Mouse (Mus musculus) heart, postnatal 0 days (tissue): ENCODE measurements around the gene Cdc42se1. TPM values are rescaled to one million over a fixed set of nuclear protein-coding genes. Genes with fewer than 3 reads are reported as not detected.
A peak's percentile ranks its signal among the peaks of the same experiment; 100 is the strongest.

Source experiments
- ATAC-seq: fragments of 200-750 bp; cut with Nextera tagmentation; 2 replicates; pipeline ENCODE4 v1.8.0; 2017; ENCODE audit warnings: low read depth, moderate number of reproducible peaks, moderate library complexity; ENCODE audit not compliant: insufficient read depth
- DNase-seq: peaks from one replicate; pipeline ENCODE4 v3.0.0-alpha.2; 2016; ENCODE audit warnings: low spot score
- H3K27ac ChIP-seq: fragments of 300-500 bp; sonication (generic); 2 replicates; pipeline ENCODE4 v1.5.1; 2014; ENCODE audit warnings: low read depth, mild to moderate bottlenecking
- H3K27me3 ChIP-seq: fragments of 300-500 bp; sonication (generic); 2 replicates; pipeline ENCODE4 v1.6.1; 2014; ENCODE audit warnings: low read length, mixed read lengths; ENCODE audit not compliant: control insufficient read depth, insufficient read depth
- H3K36me3 ChIP-seq: fragments of 300-500 bp; sonication (generic); replicated peaks from 2 replicates; pipeline ENCODE4 v1.6.1; 2014; ENCODE audit warnings: low read length, mixed read lengths; ENCODE audit not compliant: control insufficient read depth, insufficient read depth
- H3K4me1 ChIP-seq: fragments of 300-500 bp; sonication (generic); 2 replicates; pipeline ENCODE4 v1.6.1; 2014; ENCODE audit warnings: antibody characterized with exemption; ENCODE audit not compliant: control insufficient read depth, insufficient read depth
- H3K4me2 ChIP-seq: fragments of 300-500 bp; sonication (generic); 2 replicates; pipeline ENCODE4 v1.6.1; 2014; ENCODE audit warnings: low read depth, mild to moderate bottlenecking, low read length, moderate library complexity
- H3K4me3 ChIP-seq: fragments of 300-500 bp; sonication (generic); 2 replicates; pipeline ENCODE4 v1.5.1; 2014; ENCODE audit warnings: low read depth, low read length
- H3K9ac ChIP-seq: fragments of 300-500 bp; sonication (generic); replicated peaks from 2 replicates; pipeline ENCODE4 v1.6.1; 2014; ENCODE audit warnings: low read depth, low read length, mixed read lengths
- H3K9me3 ChIP-seq: fragments of 300-500 bp; sonication (generic); replicated peaks from 2 replicates; pipeline ENCODE4 v1.6.1; 2016; ENCODE audit warnings: low read length; ENCODE audit not compliant: control insufficient read depth
- CTCF ChIP-seq: IDR thresholded peaks from 2 replicates; pipeline ENCODE4 v1.5.1; 2016; ENCODE audit warnings: antibody characterized with exemption, control low read depth, low read depth
- EP300 ChIP-seq: IDR thresholded peaks from 2 replicates; pipeline ENCODE4 v1.6.1; 2016; ENCODE audit warnings: antibody characterized with exemption, low read depth
- WGBS: fragments of 180-500 bp; shearing (Covaris S2); extraction: QIAGEN DNeasy Blood & Tissue Kit; methylation state at CpG from one replicate; pipeline ENCODE4 v1.1.7; 2014; 5-methylcytosine and 5-hydroxymethylcytosine counted together
- polyA plus RNA-seq: library from polyadenylated mRNA; unstranded; fragments of >200 nt; fragmentation: Nextera tagmentation; extraction: Ambion mirVana; gene quantifications from 2 replicates; pipeline ENCODE4 v1.2.1, GENCODE M21; 2015
- total RNA-seq: library from RNA; depleted of rRNA; stranded (reverse); fragments of >200 nt; gene quantifications from 2 replicates; pipeline ENCODE4 v1.2.3, GENCODE M21; 2014; ENCODE audit warnings: low replicate concordance; rRNA removed

Gene Cdc42se1
- total and polyA plus RNA-seq, 2 experiments from 2014 or later = 33.6 to 78.2 TPM

DNA sequence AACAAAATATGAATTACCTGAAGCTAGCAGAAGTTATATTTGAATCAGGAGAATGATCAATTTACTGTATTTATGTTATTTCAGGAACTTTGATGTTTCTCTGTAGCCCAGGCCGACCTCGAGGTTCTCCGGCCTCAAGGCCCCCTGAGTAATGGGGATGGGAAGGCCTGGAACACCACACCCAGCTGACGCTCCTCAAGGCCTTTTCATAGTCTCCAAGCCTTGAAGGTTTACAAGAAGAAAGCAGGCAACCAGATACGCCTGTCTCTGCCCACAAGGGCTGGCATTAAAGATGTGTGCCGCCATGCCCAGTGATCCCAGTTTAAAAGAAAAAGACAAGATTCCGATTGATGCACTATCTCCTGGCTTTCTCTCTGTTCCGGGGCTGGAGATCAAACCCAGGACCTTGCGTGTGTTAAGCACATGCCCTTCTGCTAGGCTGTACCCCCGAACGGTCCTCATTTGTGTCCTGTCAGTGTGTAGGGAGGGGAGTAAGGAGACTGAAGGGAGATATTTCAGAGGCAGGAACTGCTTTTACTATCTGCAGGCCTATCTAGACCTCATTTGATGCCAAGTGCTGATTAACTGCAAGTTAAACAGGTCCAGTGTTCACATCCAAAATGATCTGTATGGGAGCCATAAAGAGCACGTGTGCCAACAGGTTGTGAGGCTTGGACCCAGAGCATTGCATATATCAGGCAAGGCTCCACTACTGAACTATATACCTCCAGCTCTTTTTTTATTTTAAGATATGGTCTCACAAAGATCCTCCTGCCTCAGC lies 56.2 kb downstream of the Cdc42se1 start:
- H3K9ac ChIP-seq = peak overlapping the region; percentile 83; the same call in 1 of the 2 replicates

DNA sequence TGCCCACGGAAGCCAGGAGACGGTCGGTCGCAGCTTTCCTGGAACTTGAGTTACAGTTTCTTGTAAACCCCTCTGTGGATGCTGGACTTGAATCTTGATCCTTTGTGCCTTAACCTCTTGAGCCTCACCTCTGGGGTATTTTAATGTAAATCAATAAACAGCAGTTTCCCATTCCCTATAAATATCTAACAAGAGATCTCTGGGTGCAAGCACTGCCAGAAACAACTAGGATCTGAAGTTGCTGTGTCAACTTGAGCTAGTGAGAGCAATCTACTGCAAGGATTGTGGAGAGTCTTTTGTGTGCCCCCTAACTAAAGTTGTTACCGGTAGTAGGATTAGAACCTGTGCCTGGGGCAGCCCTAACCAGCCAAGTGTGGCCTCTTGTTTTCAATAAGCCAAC lies 56.9 kb downstream of the Cdc42se1 start:
- Histone ChIP-seq H3K27ac (no peak overlapping the region), H3K4me1 (peaks cover 9% of the 10 kb centered on the region), H3K9me3 (no peaks in the 10 kb centered on the region), H3K9ac (no peak overlapping the region), H3K4me3 (no peak overlapping the region), H3K27me3 (no peaks in the 10 kb centered on the region), H3K36me3 (peaks cover 14% of the 10 kb centered on the region), H3K4me2 (no peak overlapping the region)
- WGBS = 95% methylated on average over 5 of the region's 5 CpGs
- TF ChIP-seq EP300 (no peak), CTCF (no peak)
- DNase-seq = no peak
- no peak for ATAC-seq

More for the DNA sequence above, 56.2 kb downstream of the Cdc42se1 start:
- ATAC-seq = no peak
- DNase-seq = no peak
- Histone ChIP-seq H3K27me3 (no peaks in the 10 kb centered on the region), H3K4me2 (peak overlapping the region; percentile 85), H3K4me3 (peak overlapping the region; percentile 65; the same call in 1 of the 2 replicates), H3K4me1 (peaks cover 9% of the 10 kb centered on the region), H3K27ac (no peak overlapping the region), H3K36me3 (peaks cover 14% of the 10 kb centered on the region), H3K9me3 (no peaks in the 10 kb centered on the region)
- TF ChIP-seq EP300 = no peak
- TF ChIP-seq CTCF = no peak
- WGBS = 89% methylated on average over 12 of the region's 12 CpGs

Other genes starting within 250 kb of the Cdc42se1 start
- gene Zfp687, start 213.3 kb upstream of the Cdc42se1 start, total RNA-seq = 15.0 and 28.5 TPM in 2 replicates
- gene Zfp687, start 213.3 kb upstream of the Cdc42se1 start, polyA plus RNA-seq = 8.1 and 8.3 TPM in 2 replicates
- gene Psmd4, start 186.1 kb upstream of the Cdc42se1 start, total RNA-seq = 190 and 210 TPM in 2 replicates
- 205 and 208 TPM in 2 replicates for gene Psmd4, start 186.1 kb upstream of the Cdc42se1 start, polyA plus RNA-seq
- 36.6 and 50.5 TPM in 2 replicates for gene Pip5k1a, start 121.8 kb upstream of the Cdc42se1 start, total RNA-seq
- gene Pip5k1a, start 121.8 kb upstream of the Cdc42se1 start, polyA plus RNA-seq = 13.8 and 14.5 TPM in 2 replicates
- 54.9 and 69.3 TPM in 2 replicates for gene Vps72, start 117.7 kb upstream of the Cdc42se1 start, total RNA-seq
- gene Vps72, start 117.7 kb upstream of the Cdc42se1 start, polyA plus RNA-seq = 60.8 and 66.9 TPM in 2 replicates
- gene Tmod4, start 104.3 kb upstream of the Cdc42se1 start, total RNA-seq = 1.2 and 14.3 TPM in 2 replicates
- 2.7 and 2.9 TPM in 2 replicates for gene Tmod4, start 104.3 kb upstream of the Cdc42se1 start, polyA plus RNA-seq
- gene Scnm1, start 94.7 kb upstream of the Cdc42se1 start, total RNA-seq = 16.7 and 38.2 TPM in 2 replicates
- gene Scnm1, start 94.7 kb upstream of the Cdc42se1 start, polyA plus RNA-seq = 57.6 and 57.7 TPM in 2 replicates
- gene Lysmd1, start 94.6 kb upstream of the Cdc42se1 start, total RNA-seq = 6.1 and 7.1 TPM in 2 replicates
- gene Lysmd1, start 94.6 kb upstream of the Cdc42se1 start, polyA plus RNA-seq = 8.7 and 10.4 TPM in 2 replicates
- gene Tnfaip8l2, start 86.4 kb upstream of the Cdc42se1 start, total RNA-seq = 0.27 and 5.4 TPM in 2 replicates
- 2.7 and 2.8 TPM in 2 replicates for gene Tnfaip8l2, start 86.4 kb upstream of the Cdc42se1 start, polyA plus RNA-seq
- gene Sema6c, start 68.3 kb upstream of the Cdc42se1 start, total RNA-seq = 6.8 and 14.8 TPM in 2 replicates
- 1.2 and 1.8 TPM in 2 replicates for gene Sema6c, start 68.3 kb upstream of the Cdc42se1 start, polyA plus RNA-seq
- 6.6 and 7.2 TPM in 2 replicates for gene Gabpb2, start 10.8 kb upstream of the Cdc42se1 start, total RNA-seq
- gene Gabpb2, start 10.8 kb upstream of the Cdc42se1 start, polyA plus RNA-seq = 3.1 TPM in 2 replicates
- 4.3 and 6.1 TPM in 2 replicates for gene Mllt11, start 3.4 kb downstream of the Cdc42se1 start, total RNA-seq
- 8.9 and 9.0 TPM in 2 replicates for gene Mllt11, start 3.4 kb downstream of the Cdc42se1 start, polyA plus RNA-seq
- 1.1 TPM in 1 of 2 replicates, not detected in the other for gene Gm128, start 12.9 kb downstream of the Cdc42se1 start, total RNA-seq
- gene Gm128, start 12.9 kb downstream of the Cdc42se1 start, polyA plus RNA-seq = 0.07 TPM in 1 of 2 replicates, not detected in the other
- gene Bnipl, start 22.5 kb downstream of the Cdc42se1 start, total RNA-seq = 3.9 TPM in 1 of 2 replicates, not detected in the other
- gene Bnipl, start 22.5 kb downstream of the Cdc42se1 start, polyA plus RNA-seq = not detected in 2 replicates
- gene Mindy1, start 52.6 kb downstream of the Cdc42se1 start, total RNA-seq = 28.0 and 64.4 TPM in 2 replicates
- 27.8 and 28.4 TPM in 2 replicates for gene Mindy1, start 52.6 kb downstream of the Cdc42se1 start, polyA plus RNA-seq
- gene Prune1, start 53.3 kb downstream of the Cdc42se1 start, total RNA-seq = 28.6 and 35.6 TPM in 2 replicates
- 22.5 and 23.0 TPM in 2 replicates for gene Prune1, start 53.3 kb downstream of the Cdc42se1 start, polyA plus RNA-seq
- gene Anxa9, start 78.4 kb downstream of the Cdc42se1 start, total RNA-seq = 0.11 and 0.15 TPM in 2 replicates
- gene Anxa9, start 78.4 kb downstream of the Cdc42se1 start, polyA plus RNA-seq = 0.49 and 0.67 TPM in 2 replicates
- 108 and 126 TPM in 2 replicates for gene Cers2, start 86.1 kb downstream of the Cdc42se1 start, total RNA-seq
- 88.4 and 89.4 TPM in 2 replicates for gene Cers2, start 86.1 kb downstream of the Cdc42se1 start, polyA plus RNA-seq
- gene Setdb1, start 128.5 kb downstream of the Cdc42se1 start, total RNA-seq = 9.5 and 11.3 TPM in 2 replicates
- 7.9 and 8.0 TPM in 2 replicates for gene Setdb1, start 128.5 kb downstream of the Cdc42se1 start, polyA plus RNA-seq
- gene 4930558C23Rik, start 174.1 kb downstream of the Cdc42se1 start, total RNA-seq = not detected in 2 replicates
- gene 4930558C23Rik, start 174.1 kb downstream of the Cdc42se1 start, polyA plus RNA-seq = not detected in 2 replicates
- 20.6 and 22.4 TPM in 2 replicates for gene Arnt, start 205.7 kb downstream of the Cdc42se1 start, total RNA-seq
- 20.1 and 23.0 TPM in 2 replicates for gene Arnt, start 205.7 kb downstream of the Cdc42se1 start, polyA plus RNA-seq